Mouse (Mus musculus): Measurements from ENCODE around the gene Otulin.

Otulin gene

DNA sequence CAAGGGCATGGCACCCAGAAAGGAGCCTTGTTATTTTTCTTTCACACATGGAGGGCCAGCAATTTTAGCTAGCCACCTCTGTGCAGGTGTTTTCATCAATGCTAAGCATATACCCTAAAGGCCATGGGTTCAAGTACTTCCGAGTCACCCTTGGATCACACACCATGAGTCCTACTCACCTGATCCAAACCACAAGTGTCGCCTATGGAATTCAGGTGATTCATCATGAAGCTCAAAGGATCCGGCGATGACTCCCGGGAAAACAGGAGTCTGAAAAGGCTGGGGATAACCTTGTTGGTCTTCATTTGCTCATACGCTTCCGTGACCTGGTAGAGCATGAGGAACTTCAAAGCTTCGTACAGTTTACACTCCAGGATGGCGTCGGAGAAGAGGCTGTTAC is 27.4 kb upstream of the Otulin start:
- no peak for DNase-seq (ENCODE audit: low spot score)

DNA sequence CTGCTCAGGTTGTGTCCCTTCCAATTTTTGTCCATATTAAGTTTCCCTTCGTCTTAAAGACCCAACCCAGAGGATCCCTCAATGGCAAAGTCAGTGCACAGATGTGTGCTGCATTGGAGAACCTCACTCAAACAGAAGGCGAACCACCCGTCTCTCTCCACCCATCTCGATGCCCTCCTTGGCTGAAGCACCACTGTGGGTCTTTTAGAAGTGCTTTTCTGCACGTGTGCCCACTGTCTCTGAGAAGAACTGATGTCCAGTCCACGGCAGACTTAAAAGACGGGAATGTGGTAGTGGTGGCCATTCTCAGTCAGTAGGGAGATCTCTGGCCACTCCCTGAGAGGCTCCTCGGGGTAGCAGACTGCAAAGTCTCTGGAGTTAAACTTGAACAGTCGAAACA is 26.1 kb upstream of the Otulin start:
- DNase-seq (ENCODE audit: low spot score): no peak

- no peak for DNase-seq (ENCODE audit: low spot score)
Observed at GRCm38 (mm10) chr15:27655015-27655414, 24.5 kb upstream of the Otulin start.

GRCm38 (mm10) chr15:27647686-27648085 is 17.2 kb upstream of the Otulin start:
- no peak for DNase-seq (ENCODE audit: low spot score)

GRCm38 (mm10) chr15:27646665-27647064 is 16.2 kb upstream of the Otulin start:
- DNase-seq (ENCODE audit: low spot score): no peak

- no peak for DNase-seq (ENCODE audit: low spot score)
Observed at GRCm38 (mm10) chr15:27645250-27645649, 14.8 kb upstream of the Otulin start.

DNA sequence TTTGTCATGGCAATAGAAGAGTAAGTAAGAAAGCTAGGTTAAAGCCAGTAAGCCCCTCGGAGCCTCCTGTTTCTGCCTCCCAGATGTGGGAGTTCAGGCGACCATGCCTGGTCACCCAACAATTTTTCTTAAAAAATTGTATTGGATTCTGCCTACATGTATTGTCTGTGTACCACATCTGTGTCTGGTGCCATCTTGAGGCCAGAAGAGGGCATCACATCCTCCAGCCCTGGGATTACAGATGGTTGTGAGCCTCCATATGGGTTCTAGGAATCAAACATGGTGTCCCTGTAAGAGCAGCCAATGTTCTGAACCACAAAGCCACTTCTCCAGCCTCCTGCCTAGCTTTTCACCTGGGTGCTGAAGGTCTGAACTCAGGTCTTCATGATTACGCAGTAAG is 12.4 kb upstream of the Otulin start:
- no peak for DNase-seq (ENCODE audit: low spot score)

GRCm38 (mm10) chr15:27641171-27641570 is 10.7 kb upstream of the Otulin start:
- no peak for DNase-seq (ENCODE audit: low spot score)

DNA sequence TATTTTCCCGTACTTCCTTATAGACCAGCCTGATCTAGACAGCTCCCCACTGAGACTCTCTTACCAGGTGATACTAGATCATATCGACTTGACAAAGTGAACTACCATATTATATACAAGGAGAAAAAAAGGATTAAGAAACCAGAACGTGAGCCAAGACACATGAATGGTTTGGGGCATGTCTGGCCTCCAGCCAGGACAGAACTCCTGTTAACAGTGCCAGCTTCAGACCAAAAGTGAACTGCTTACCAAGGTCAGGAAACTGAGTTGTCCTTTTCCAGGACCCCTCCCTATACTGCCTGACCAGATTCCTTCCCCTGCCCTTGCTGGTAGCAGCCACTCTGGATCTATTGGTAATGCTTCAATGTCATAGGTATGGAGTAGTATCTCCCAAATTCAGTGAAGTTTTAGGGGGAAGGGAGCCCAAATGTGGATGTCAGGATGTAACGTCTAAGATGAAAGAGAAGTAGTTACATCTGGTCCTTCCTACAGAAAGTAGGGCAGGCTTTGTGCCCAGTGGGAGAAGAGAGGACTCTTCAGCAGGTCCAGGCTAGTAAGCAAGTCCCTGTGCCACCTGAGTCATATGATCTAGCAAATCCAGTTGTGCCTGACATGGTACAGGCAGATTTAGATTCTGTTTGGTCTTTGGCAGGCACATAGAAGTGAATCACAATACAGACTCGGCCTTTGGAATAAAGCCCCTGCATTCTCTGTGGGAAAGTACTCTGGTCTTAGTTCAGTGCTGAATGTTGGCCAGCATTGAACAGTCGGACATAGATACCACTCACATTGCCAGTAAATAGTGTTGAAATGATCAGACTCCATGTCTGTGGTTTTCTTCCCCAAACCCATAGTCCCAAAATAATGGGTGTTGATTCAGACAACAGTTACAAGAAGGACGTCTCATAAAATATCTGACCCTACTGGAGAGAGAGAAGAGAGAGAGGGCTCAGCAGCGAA is 3.7 kb upstream of the Otulin start:
- DNase-seq (ENCODE audit: low spot score): no peak

- no peak for DNase-seq (ENCODE audit: low spot score)
Observed at GRCm38 (mm10) chr15:27629800-27630600, 493 bp downstream of the Otulin start.

DNA sequence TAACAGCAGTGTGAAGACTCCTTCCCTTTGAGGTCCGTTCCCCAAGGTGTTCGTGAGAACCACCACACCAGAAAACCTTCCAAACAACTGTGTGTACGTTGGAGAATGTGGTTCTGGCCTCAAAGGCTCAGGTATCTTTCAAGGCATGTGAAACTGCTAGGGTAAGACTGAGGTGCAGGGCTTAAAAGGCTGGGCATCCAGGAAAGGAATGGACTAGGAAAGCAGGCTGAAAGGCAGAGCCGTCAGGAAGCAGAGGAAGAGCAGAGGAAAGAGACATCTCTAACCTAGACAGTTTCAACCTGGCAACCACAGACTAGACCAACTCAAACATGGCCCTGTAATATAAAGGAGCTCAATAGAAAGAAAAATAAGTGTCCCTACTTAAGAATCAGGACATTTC is 1.4 kb downstream of the Otulin start:
- no peak for DNase-seq (ENCODE audit: low spot score)

- DNase-seq (ENCODE audit: low spot score): no peak
Observed at GRCm38 (mm10) chr15:27627794-27628193, 2.7 kb downstream of the Otulin start.

DNA sequence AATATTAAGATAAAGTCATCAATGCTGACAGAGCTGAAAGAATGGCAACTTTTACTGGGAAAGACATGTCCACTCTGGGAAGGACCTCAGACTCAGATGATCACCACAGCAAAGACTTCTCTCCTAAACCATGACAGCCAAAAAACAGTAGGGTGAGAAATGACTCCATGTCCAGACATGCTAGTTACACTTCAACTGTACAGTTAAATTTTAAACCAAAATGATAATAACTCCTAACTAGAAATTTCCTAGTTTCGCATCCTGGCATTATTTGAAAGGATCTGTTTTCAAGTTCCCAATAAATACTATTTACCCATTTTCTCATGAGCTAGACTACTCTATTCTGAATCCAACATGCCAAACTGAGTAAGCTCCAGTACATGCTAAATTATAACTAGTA is 4.2 kb downstream of the Otulin start:
- DNase-seq (ENCODE audit: low spot score): no peak

DNA sequence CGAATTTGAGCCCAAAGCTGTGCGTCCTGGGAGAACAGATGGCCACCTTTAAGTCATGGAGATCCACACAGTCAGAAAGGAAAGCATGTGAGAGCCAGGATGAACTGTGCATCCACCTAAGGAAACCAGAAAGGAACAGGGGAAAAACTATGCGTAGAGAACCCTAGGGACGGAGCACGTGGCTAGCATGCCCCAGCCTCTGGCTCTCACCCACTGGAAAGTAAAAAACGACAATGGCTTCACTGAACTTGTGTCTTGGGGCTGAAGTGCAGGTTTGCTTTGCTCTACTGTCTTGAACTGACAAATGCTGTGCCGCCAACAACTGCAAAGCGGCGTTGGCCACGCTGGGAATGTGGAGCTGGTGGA is 4.6 kb downstream of the Otulin start:
- no peak for DNase-seq (ENCODE audit: low spot score)

DNA sequence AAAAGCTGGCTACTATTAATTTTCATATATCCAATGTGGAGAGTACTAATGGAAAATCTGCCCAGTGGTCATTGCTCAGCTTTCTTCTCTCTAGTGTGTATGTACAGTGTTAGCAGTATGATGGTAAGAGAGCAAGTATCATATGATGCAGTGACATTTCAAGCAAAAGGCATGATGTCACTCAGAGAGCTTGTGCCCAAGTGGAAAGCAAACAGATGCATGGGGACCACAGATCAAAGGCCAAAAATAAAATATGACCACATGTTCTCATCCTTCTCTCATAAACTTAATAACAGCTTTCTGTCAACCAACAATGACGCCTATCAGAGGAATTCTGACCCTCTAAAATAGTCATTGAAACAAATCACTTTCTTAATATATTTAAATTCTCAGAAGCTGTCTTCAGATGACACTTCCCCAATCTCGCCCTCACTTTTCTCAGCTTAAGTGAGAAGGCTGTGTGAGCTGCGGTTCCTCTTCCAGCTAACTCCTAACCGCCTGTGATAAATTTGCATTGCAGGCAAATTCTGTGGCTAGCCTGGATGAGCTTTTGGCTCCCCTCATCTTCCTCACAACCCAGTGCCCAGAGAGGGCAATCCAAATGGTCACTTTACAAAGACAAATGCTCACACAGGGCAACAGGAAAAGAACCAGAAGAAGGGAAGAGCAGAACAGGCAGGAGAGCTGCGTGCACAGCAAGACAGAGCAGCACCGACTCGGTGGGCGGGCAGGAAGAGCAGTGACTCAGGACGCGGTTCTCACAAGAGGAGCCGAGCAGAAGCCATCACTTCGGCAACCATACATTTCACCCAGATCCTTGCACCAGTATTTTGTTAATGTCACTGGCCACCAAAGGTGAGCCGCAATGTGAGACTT is 5.2 kb downstream of the Otulin start:
- no peak for DNase-seq (ENCODE audit: low spot score)

- DNase-seq (ENCODE audit: low spot score): no peak
Observed at GRCm38 (mm10) chr15:27623286-27623685, 7.2 kb downstream of the Otulin start.

DNA sequence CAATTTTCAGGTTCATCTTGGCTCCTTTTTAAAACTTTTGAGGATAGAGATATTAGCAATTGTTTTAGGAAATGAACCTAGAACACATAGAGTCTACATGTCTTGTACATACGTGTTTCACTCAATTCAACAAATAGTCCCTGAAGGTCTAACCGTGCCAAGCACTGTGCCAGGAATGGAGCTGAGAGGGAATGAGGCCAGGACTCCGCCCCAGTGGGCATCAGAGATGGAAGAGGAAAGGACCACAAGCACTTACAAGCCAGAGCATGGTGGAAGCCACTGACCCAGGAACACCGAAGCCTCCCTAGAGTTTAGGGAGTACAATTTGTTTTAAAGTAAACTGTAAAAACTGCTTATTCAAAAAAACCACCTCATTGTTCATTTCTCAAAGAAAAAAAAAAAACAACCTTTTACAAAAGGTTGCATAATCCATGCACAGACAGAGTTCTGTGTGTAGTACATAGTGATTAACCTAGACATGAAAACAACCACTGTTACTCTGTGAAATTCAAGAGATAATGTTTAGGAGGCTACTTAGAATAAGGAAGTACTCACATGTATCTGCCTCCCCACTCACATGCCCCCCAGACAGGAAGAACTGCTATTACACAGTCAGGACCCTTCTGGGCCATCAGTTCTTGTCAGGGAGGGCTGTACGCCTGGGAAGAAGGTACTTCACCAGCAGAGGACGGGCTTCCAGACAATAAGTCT is 9.9 kb downstream of the Otulin start:
- no peak for DNase-seq (ENCODE audit: low spot score)

- DNase-seq (ENCODE audit: low spot score): no peak
Observed at GRCm38 (mm10) chr15:27619683-27620082, 10.8 kb downstream of the Otulin start.

DNA sequence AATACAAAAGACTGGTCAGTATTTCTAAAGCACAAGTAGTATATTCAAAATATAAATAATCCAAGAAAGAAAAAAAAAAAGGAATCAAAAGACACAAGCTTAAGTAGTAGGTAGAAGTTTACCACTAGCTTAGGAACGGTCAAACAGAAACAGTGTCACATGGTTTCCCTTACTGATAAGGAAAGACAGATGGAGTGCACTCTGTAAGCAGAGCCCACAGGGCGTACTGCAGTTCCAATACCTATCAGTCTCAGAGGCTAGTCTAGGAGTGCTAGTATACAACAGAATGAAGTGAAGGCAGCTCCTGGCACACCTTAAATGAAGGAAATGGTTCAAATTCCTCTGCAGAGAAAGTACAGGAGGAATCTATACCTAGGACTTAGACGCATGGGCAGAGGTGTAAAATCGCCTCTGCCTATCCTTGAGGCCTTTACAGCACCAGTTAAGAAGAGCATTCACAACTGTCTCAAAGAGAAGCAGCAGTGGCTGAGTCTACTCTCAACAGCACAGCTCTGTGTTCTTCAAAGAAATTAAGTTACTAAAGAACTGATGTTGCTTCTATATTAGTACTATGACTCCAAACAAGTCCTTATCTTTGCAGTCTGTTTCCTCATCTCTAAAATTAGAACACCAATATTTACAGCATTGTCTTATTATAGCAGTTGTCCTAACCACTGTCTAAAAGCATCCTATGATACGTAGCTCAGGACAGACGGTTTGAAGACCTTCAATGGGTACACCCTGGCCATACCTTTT is 11.5 kb downstream of the Otulin start:
- DNase-seq (ENCODE audit: low spot score): no peak

DNA sequence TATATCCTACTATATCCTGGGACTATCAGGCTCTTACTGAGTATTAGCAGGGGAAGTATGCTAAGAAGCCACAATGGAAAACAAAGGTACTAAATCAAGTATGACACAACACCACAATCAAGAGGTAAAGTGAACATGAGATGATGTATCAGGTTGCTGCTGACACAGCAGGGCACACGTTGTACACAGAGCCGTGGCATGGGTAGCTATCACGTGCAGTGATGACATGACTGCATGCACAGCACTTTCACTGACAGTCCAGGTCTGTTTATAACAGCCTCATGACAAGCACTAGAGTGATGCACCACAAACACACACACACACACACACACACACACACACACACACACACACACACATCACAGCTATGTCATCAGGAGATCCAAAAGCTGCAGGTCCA is 13.3 kb downstream of the Otulin start:
- DNase-seq (ENCODE audit: low spot score): no peak

GRCm38 (mm10) chr15:27616159-27616558 is 14.3 kb downstream of the Otulin start:
- DNase-seq (ENCODE audit: low spot score): no peak

Measured in left cerebral cortex, adult 11 months (tissue).